Mouse (Mus musculus) stomach, embryonic 16.5 days (tissue): Measurements from ENCODE around the gene Acer2. TPM values are rescaled to one million over a fixed set of nuclear protein-coding genes. Genes with fewer than 3 reads are reported as not detected.

Experiments
- ATAC-seq: fragments of 200-750 bp; cut with Nextera tagmentation; 2 replicates; pipeline ENCODE4 v1.8.0; 2017; ENCODE audit warnings: moderate number of reproducible peaks, moderate TSS enrichment; ENCODE audit not compliant: insufficient read depth, low FRiP score
- H3K27ac ChIP-seq: fragments of 300-500 bp; sonication (generic); 2 replicates; pipeline ENCODE4 v1.5.1; 2014; ENCODE audit warnings: low read length
- H3K27me3 ChIP-seq: fragments of 300-500 bp; sonication (generic); 2 replicates; pipeline ENCODE4 v1.6.1; 2014; ENCODE audit warnings: low read length, control low read depth, mixed read lengths; ENCODE audit not compliant: control insufficient read depth, insufficient read depth
- H3K36me3 ChIP-seq: fragments of 300-500 bp; sonication (generic); 2 replicates; pipeline ENCODE4 v1.6.1; 2014; ENCODE audit warnings: low read length; ENCODE audit not compliant: control insufficient read depth, insufficient read depth
- H3K4me1 ChIP-seq: fragments of 300-500 bp; sonication (generic); 2 replicates; pipeline ENCODE4 v1.6.1; 2014; ENCODE audit warnings: low read length, control low read depth, mixed read lengths; ENCODE audit not compliant: control insufficient read depth, insufficient read depth
- H3K4me2 ChIP-seq: fragments of 300-500 bp; sonication (generic); 2 replicates; pipeline ENCODE4 v1.6.1; 2014; ENCODE audit warnings: low read depth, low read length, mixed read lengths
- H3K4me3 ChIP-seq: fragments of 300-500 bp; sonication (generic); replicated peaks from 2 replicates; pipeline ENCODE4 v1.5.1; 2014; ENCODE audit warnings: mild to moderate bottlenecking, low read length
- H3K9ac ChIP-seq: fragments of 300-500 bp; sonication (generic); 2 replicates; pipeline ENCODE4 v1.6.1; 2014; ENCODE audit warnings: low read length
- H3K9me3 ChIP-seq: fragments of 300-500 bp; sonication (generic); replicated peaks from 2 replicates; pipeline ENCODE4 v1.6.1; 2016; ENCODE audit warnings: low read length, control low read depth; ENCODE audit not compliant: control insufficient read depth
- WGBS: fragments of 180-500 bp; shearing (Covaris S2); extraction: QIAGEN DNeasy Blood & Tissue Kit; methylation state at CpG from one replicate; pipeline ENCODE4 v1.1.7; 2014; 5-methylcytosine and 5-hydroxymethylcytosine counted together
- polyA plus RNA-seq: library from polyadenylated mRNA; unstranded; fragments of >200 nt; fragmentation: Nextera tagmentation; extraction: Ambion mirVana; gene quantifications from 2 replicates; pipeline ENCODE4 v1.2.1, GENCODE M21; 2015

Gene Acer2
- polyA plus RNA-seq, 1 experiment from 2014 or later: 22.5 TPM

- ATAC-seq: no peak
- Histone ChIP-seq H3K9ac (peak overlapping the region; percentile 100), H3K9me3 (no peaks in the 10 kb centered on the region), H3K4me3 (peak overlapping the region; percentile 98), H3K4me1 (peaks cover 5% of the 10 kb centered on the region), H3K27ac (peak overlapping the region; percentile 94), H3K36me3 (peaks cover 28% of the 10 kb centered on the region), H3K4me2 (peak overlapping the region; percentile 73), H3K27me3 (no peaks in the 10 kb centered on the region)
- WGBS: under 1% methylated on average over 50 of the region's 50 CpGs
Measured at GRCm38 (mm10) chr4:86856304-86857112, 17.7 kb upstream of the Acer2 start.

GRCm38 (mm10) chr4:86857113-86858069 lies 16.8 kb upstream of the Acer2 start, which contains the start of gene Rps6:
TSS of gene Rps6 (minus strand) at chr4:86857412.
- H3K9me3 ChIP-seq: no peaks in the 10 kb centered on the region
- ATAC-seq: peak; percentile 98
- H3K9ac ChIP-seq: peak within 1 kb of the TSS; percentile 100
- WGBS: under 1% methylated on average over 65 of the region's 68 CpGs
- peak within 1 kb of the TSS; percentile 94 for H3K27ac ChIP-seq
- no peaks in the 10 kb centered on the region for H3K27me3 ChIP-seq
- peaks cover 5% of the 10 kb centered on the region for H3K4me1 ChIP-seq
- H3K36me3 ChIP-seq: peaks cover 28% of the 10 kb centered on the region
- peak within 1 kb of the TSS; percentile 83 for H3K4me2 ChIP-seq
- H3K4me3 ChIP-seq: peak within 1 kb of the TSS; percentile 98

GRCm38 (mm10) chr4:86858070-86858440 lies 16.1 kb upstream of the Acer2 start:
- ATAC-seq: no peak
- H3K27ac ChIP-seq: no peak overlapping the region
- 52% methylated on average over 12 of the region's 12 CpGs for WGBS

GRCm38 (mm10) chr4:86864087-86864486 lies 10.1 kb upstream of the Acer2 start:
- Histone ChIP-seq H3K27me3 (no peaks in the 10 kb centered on the region), H3K4me2 (no peak overlapping the region), H3K9me3 (no peaks in the 10 kb centered on the region), H3K36me3 (no peaks in the 10 kb centered on the region), H3K27ac (no peak overlapping the region), H3K9ac (no peak overlapping the region), H3K4me3 (no peak overlapping the region), H3K4me1 (no peaks in the 10 kb centered on the region)
- 86% methylated on average over 5 of the region's 5 CpGs for WGBS
- no peak for ATAC-seq

More at GRCm38 (mm10) chr4:86858070-86858440, 16.1 kb upstream of the Acer2 start:
- peaks cover 22% of the 10 kb centered on the region for H3K36me3 ChIP-seq
- peak overlapping the region; percentile 83 for H3K4me2 ChIP-seq
- peaks cover 5% of the 10 kb centered on the region for H3K4me1 ChIP-seq
- H3K9me3 ChIP-seq: no peaks in the 10 kb centered on the region
- peak overlapping the region; percentile 79 for H3K9ac ChIP-seq
- no peaks in the 10 kb centered on the region for H3K27me3 ChIP-seq
- peak overlapping the region; percentile 98 for H3K4me3 ChIP-seq

GRCm38 (mm10) chr4:86871988-86872387 lies 2.2 kb upstream of the Acer2 start:
- no peak for ATAC-seq

GRCm38 (mm10) chr4:86873072-86873471 lies 1.1 kb upstream of the Acer2 start:
- whole genome bisulfite sequencing: 52% methylated on average over 4 of the region's 4 CpGs
- Histone ChIP-seq H3K9me3 (no peaks in the 10 kb centered on the region), H3K36me3 (no peaks in the 10 kb centered on the region)

More at GRCm38 (mm10) chr4:86871988-86872387, 2.2 kb upstream of the Acer2 start:
- Histone ChIP-seq H3K9ac (no peak overlapping the region), H3K4me3 (no peak overlapping the region), H3K36me3 (no peaks in the 10 kb centered on the region), H3K27me3 (no peaks in the 10 kb centered on the region), H3K4me1 (peaks cover 3% of the 10 kb centered on the region; the same call in 1 of the 2 replicates), H3K27ac (no peak overlapping the region), H3K4me2 (no peak overlapping the region), H3K9me3 (no peaks in the 10 kb centered on the region)

GRCm38 (mm10) chr4:86879477-86879876 lies 5.3 kb downstream of the Acer2 start:
- Histone ChIP-seq H3K4me3 (no peak overlapping the region), H3K9me3 (0 out of 2 replicates have a peak, but pooled peaks cover 3% of the 10 kb centered on the region), H3K27me3 (no peaks in the 10 kb centered on the region), H3K4me1 (peaks cover 3% of the 10 kb centered on the region; the same call in 1 of the 2 replicates), H3K27ac (no peak overlapping the region), H3K9ac (no peak overlapping the region), H3K36me3 (no peaks in the 10 kb centered on the region), H3K4me2 (no peak overlapping the region)
- no peak for ATAC-seq
- 94% methylated on average over 2 of the region's 2 CpGs for WGBS

More at GRCm38 (mm10) chr4:86873072-86873471, 1.1 kb upstream of the Acer2 start:
- Histone ChIP-seq H3K4me1 (peaks cover 3% of the 10 kb centered on the region; the same call in 1 of the 2 replicates), H3K4me2 (no peak overlapping the region), H3K4me3 (no peak overlapping the region), H3K27me3 (no peaks in the 10 kb centered on the region), H3K27ac (no peak overlapping the region), H3K9ac (no peak overlapping the region)
- no peak for ATAC-seq

- Histone ChIP-seq H3K27ac (no peak overlapping the region), H3K4me3 (no peak overlapping the region), H3K9me3 (0 out of 2 replicates have a peak, but pooled peaks cover 3% of the 10 kb centered on the region), H3K4me2 (no peak overlapping the region), H3K36me3 (no peaks in the 10 kb centered on the region), H3K9ac (no peak overlapping the region), H3K27me3 (no peaks in the 10 kb centered on the region), H3K4me1 (no peaks in the 10 kb centered on the region)
- ATAC-seq: no peak
- WGBS: 81% methylated on average over 4 of the region's 4 CpGs
Measured at GRCm38 (mm10) chr4:86881178-86881577, 7.0 kb downstream of the Acer2 start.
